Mouse (Mus musculus): ENCODE measurements at regions not wholly inside any gene's neighbourhood (a gene's known extent, or its start where the extent isn't known, plus 50 kb on each side); places are given as distances from the start of the nearest gene placed in this dataset.

- TF ChIP-seq POLR2A (IDR thresholded peaks at IDR 0.05; ENCODE audit: borderline replicate concordance, extremely low read depth, low read depth, low read length) (no peak), CTCF (IDR thresholded peaks at IDR 0.05; ENCODE audit: insufficient read depth, low read length) (no peak)
These were observed 77.4 kb downstream of the Mtx3 start for GRCm38 (mm10) chr13:92921936-92922335.
